Comparison of ENCODE assay signal across 8 mouse cellular contexts in genomic region chr7:29170066-29170754, GRCm38 (mm10). TPM values are rescaled to one million over a fixed set of nuclear protein-coding genes. Genes with fewer than 3 reads are reported as not detected.
A peak's percentile ranks its signal among the peaks of the same experiment; 100 is the strongest.
DNase-seq lines count a peak whose midpoint lies in the region; ATAC-seq and TF ChIP-seq lines count a peak whose summit lies in the region.

Gene Ggn (plus strand): TSS chr7:29170210.
Gene Spred3 (minus strand): TSS chr7:29170411.

- H3K9ac ChIP-seq in intestine, embryonic 16.5 days (ENCODE audit: low read depth, low read length), result peak within 1 kb of the TSS; percentile 68
- peak within 1 kb of the TSS; percentile 7; the same call in 1 of the 2 replicates for H3K9ac ChIP-seq in liver, embryonic 14.5 days (replicated peaks)
- H3K9ac ChIP-seq in stomach, postnatal 0 days (ENCODE audit: low read length), result peak within 1 kb of the TSS; percentile 55

- peak within 1 kb of the TSS; percentile 92 for H3K4me2 ChIP-seq in intestine, embryonic 16.5 days (ENCODE audit: low read depth, low read length)
- H3K4me2 ChIP-seq in liver, embryonic 14.5 days (ENCODE audit: low read depth), result peak within 1 kb of the TSS; percentile 61
- H3K4me2 ChIP-seq in stomach, postnatal 0 days (replicated peaks; ENCODE audit: low read depth), result peak within 1 kb of the TSS; percentile 72

- H3K4me3 ChIP-seq in intestine, embryonic 16.5 days (ENCODE audit: low read length), result peak within 1 kb of the TSS; percentile 57
- peak within 1 kb of the TSS; percentile 35 to 53 for H3K4me3 ChIP-seq in liver, embryonic 14.5 days (ENCODE audit: insufficient read depth in 1 of 2, low read depth in 2 of 2, low read length in 2 of 2)
- H3K4me3 ChIP-seq in stomach, postnatal 0 days (ENCODE audit: low read depth, low read length), result peak within 1 kb of the TSS; percentile 54

- no peaks in the 10 kb centered on the region for H3K9me3 ChIP-seq in intestine, embryonic 16.5 days (ENCODE audit: control insufficient read depth, low read length)
- H3K9me3 ChIP-seq in liver, embryonic 14.5 days (ENCODE audit: control insufficient read depth, low read length), result no peaks in the 10 kb centered on the region
- H3K9me3 ChIP-seq in stomach, postnatal 0 days (ENCODE audit: control insufficient read depth, low read length), result no peaks in the 10 kb centered on the region

- WGBS in intestine, embryonic 16.5 days, result under 1% methylated on average over 30 of the region's 30 CpGs
- WGBS in liver, embryonic 14.5 days (ENCODE audit: insufficient replicate concordance), result under 1% methylated on average over 30 of the region's 30 CpGs
- WGBS in stomach, postnatal 0 days, result under 1% methylated on average over 30 of the region's 30 CpGs

- DNase-seq in CD4-positive helper T cell, adult 2 months (ENCODE audit: low read depth, low spot score), result peak; percentile 58
- peak; percentile 85 to 96 for DNase-seq in adrenal gland, adult (ENCODE audit: inconsistent age in 2 of 2, low spot score in 1 of 2)
- DNase-seq in embryo, embryonic 9.5 days (ENCODE audit: extremely low spot score), result peak; percentile 85
- peak; percentile 52 to 71 (median 56) for DNase-seq in liver, embryonic 14.5 days (ENCODE audit: low read depth in 3 of 3, low spot score in 3 of 3)
- DNase-seq in naive thymus-derived CD4-positive, alpha-beta T cell, adult 2 months (ENCODE audit: low read depth), result peak; percentile 53
- peak; percentile 82 for DNase-seq in stomach, postnatal 0 days (ENCODE audit: low spot score)

- TF ChIP-seq CTCF in liver, embryonic 14.5 days (IDR thresholded peaks at IDR 0.05; ENCODE audit: low read depth), result no peak
- TF ChIP-seq CTCF in stomach, postnatal 0 days (IDR thresholded peaks at IDR 0.05; ENCODE audit: low read depth), result 0 out of 2 replicates have a peak, but pooled peaks have one; percentile 10

- H3K27me3 ChIP-seq in intestine, embryonic 16.5 days (replicated peaks; ENCODE audit: control insufficient read depth, insufficient read depth, low read length), result peaks cover 39% of the 10 kb centered on the region
- H3K27me3 ChIP-seq in liver, embryonic 14.5 days (ENCODE audit: control insufficient read depth, insufficient read depth, low read length), result peaks cover 54% of the 10 kb centered on the region
- H3K27me3 ChIP-seq in stomach, postnatal 0 days (ENCODE audit: control insufficient read depth, insufficient read depth, low read length), result no peaks in the 10 kb centered on the region

- TF ChIP-seq EP300 in liver, embryonic 14.5 days (IDR thresholded peaks at IDR 0.05; ENCODE audit: low read depth), result no peak
- no peak for TF ChIP-seq EP300 in stomach, postnatal 0 days (optimal IDR thresholded peaks at IDR 0.05)

- H3K27ac ChIP-seq in intestine, embryonic 16.5 days (ENCODE audit: low read length), result peak within 1 kb of the TSS; percentile 51
- no peak within 1 kb of the TSS for H3K27ac ChIP-seq in liver, embryonic 14.5 days
- H3K27ac ChIP-seq in stomach, postnatal 0 days (replicated peaks), result peak within 1 kb of the TSS; percentile 79

- peaks cover 11% of the 10 kb centered on the region for H3K36me3 ChIP-seq in intestine, embryonic 16.5 days (ENCODE audit: control insufficient read depth, insufficient read depth, low read length)
- H3K36me3 ChIP-seq in liver, embryonic 14.5 days (replicated peaks; ENCODE audit: control insufficient read depth, insufficient read depth, low read depth), result peaks cover 7% of the 10 kb centered on the region
- H3K36me3 ChIP-seq in stomach, postnatal 0 days (ENCODE audit: control insufficient read depth, insufficient read depth, low read length), result peaks cover 12% of the 10 kb centered on the region

- H3K4me1 ChIP-seq in intestine, embryonic 16.5 days (ENCODE audit: control insufficient read depth, insufficient read depth, low read length), result peaks cover 17% of the 10 kb centered on the region
- peaks cover 2 to 6% of the 10 kb centered on the region in 2 experiments; a peak in 1 of 4 replicates for H3K4me1 ChIP-seq in liver, embryonic 14.5 days (replicated peaks; ENCODE audit: control insufficient read depth in 2 of 2, insufficient read depth in 2 of 2, low read length in 1 of 2)
- peaks cover 6% of the 10 kb centered on the region; the same call in 1 of the 2 replicates for H3K4me1 ChIP-seq in stomach, postnatal 0 days (replicated peaks; ENCODE audit: control insufficient read depth, insufficient read depth)

- peak; percentile 46 for ATAC-seq in granulocyte monocyte progenitor cell, adult 5-6 weeks (replicated peaks; ENCODE audit: poor library complexity, severe bottlenecking)
- peak; percentile 74 for ATAC-seq in intestine, embryonic 16.5 days
- ATAC-seq in liver, embryonic 14.5 days (ENCODE audit: insufficient read depth), result peak; percentile 53
- ATAC-seq in stomach, postnatal 0 days (ENCODE audit: low FRiP score, low TSS enrichment), result peak; percentile 67

RNA-seq across cellular contexts. Expression of gene Ggn, which starts in this region (rescaled TPM):
- 0.24 and 0.32 TPM in 2 replicates for total RNA-seq in granulocyte monocyte progenitor cell, adult 5-6 weeks (2014; fragmentation: Nextera tagmentation)
- 0.26 and 3.0 TPM in 2 replicates for total RNA-seq in granulocyte monocyte progenitor cell, adult 5-6 weeks (2017)
- 0.48 and 0.82 TPM in 2 replicates for polyA plus RNA-seq in intestine, embryonic 16.5 days (2015; fragmentation: Nextera tagmentation; extraction: Ambion mirVana)
- polyA plus RNA-seq in liver, embryonic 14.5 days (2012; rRNA removed), result 0.03 and 0.04 TPM in 2 replicates
- not detected in 2 replicates for polyA plus RNA-seq in liver, embryonic 14.5 days (2014; fragmentation: Nextera tagmentation; extraction: Ambion mirVana)
- polyA plus RNA-seq in stomach, postnatal 0 days (2015; fragmentation: Nextera tagmentation; extraction: Ambion mirVana), result 0.29 and 0.46 TPM in 2 replicates

RNA-seq across cellular contexts. Expression of gene Spred3, which starts in this region (rescaled TPM):
- total RNA-seq in granulocyte monocyte progenitor cell, adult 5-6 weeks (2014; fragmentation: Nextera tagmentation), result 2.6 and 2.8 TPM in 2 replicates
- 0.26 and 0.95 TPM in 2 replicates for total RNA-seq in granulocyte monocyte progenitor cell, adult 5-6 weeks (2017)
- 1.1 and 1.7 TPM in 2 replicates for polyA plus RNA-seq in intestine, embryonic 16.5 days (2015; fragmentation: Nextera tagmentation; extraction: Ambion mirVana)
- 0.38 and 0.51 TPM in 2 replicates for polyA plus RNA-seq in liver, embryonic 14.5 days (2012; rRNA removed)
- polyA plus RNA-seq in liver, embryonic 14.5 days (2014; fragmentation: Nextera tagmentation; extraction: Ambion mirVana), result 0.04 and 0.08 TPM in 2 replicates
- 0.95 and 1.0 TPM in 2 replicates for polyA plus RNA-seq in stomach, postnatal 0 days (2015; fragmentation: Nextera tagmentation; extraction: Ambion mirVana)

Comparison
In these comparisons a context has a peak if more than half of its experiments do, and no peak if none do; other contexts are left out.
1. Peak in DNase-seq, ATAC-seq, H3K4me3 ChIP-seq, H3K9ac ChIP-seq and H3K4me2 ChIP-seq in liver, embryonic 14.5 days; RNA of the genes that start here not detected or under 1 TPM.
2. H3K9ac ChIP-seq: peak in every context shown above with its lines; median percentile 68 in intestine, embryonic 16.5 days; 55 in stomach, postnatal 0 days; 7 in liver, embryonic 14.5 days.